Mouse (Mus musculus): ENCODE results near the gene Syngr1. TPM values are rescaled to one million over a fixed set of nuclear protein-coding genes. Genes with fewer than 3 reads are reported as not detected.

The Syngr1 gene
- polyA plus RNA-seq, 1 experiment, result 62.1 TPM

GRCm38 (mm10) chr15:80145397-80145796, 54.3 kb downstream of the Syngr1 start:
- no peak for DNase-seq (ENCODE audit: low spot score)

GRCm38 (mm10) chr15:80146153-80146552, 55.0 kb downstream of the Syngr1 start:
- no peak for DNase-seq (ENCODE audit: low spot score)

- DNase-seq (ENCODE audit: low spot score), result no peak
Measured at GRCm38 (mm10) chr15:80147090-80147489, 56.0 kb downstream of the Syngr1 start.

GRCm38 (mm10) chr15:80147511-80147910, 56.4 kb downstream of the Syngr1 start:
- DNase-seq (ENCODE audit: low spot score), result no peak

GRCm38 (mm10) chr15:80148565-80148964, 57.4 kb downstream of the Syngr1 start:
- no peak for DNase-seq (ENCODE audit: low spot score)

- DNase-seq (ENCODE audit: low spot score), result no peak
Measured at GRCm38 (mm10) chr15:80149517-80149916, 58.4 kb downstream of the Syngr1 start.

GRCm38 (mm10) chr15:80152663-80153062, 61.5 kb downstream of the Syngr1 start:
- no peak for DNase-seq (ENCODE audit: low spot score)

GRCm38 (mm10) chr15:80153757-80154156, 62.6 kb downstream of the Syngr1 start:
- no peak for DNase-seq (ENCODE audit: low spot score)

GRCm38 (mm10) chr15:80155707-80156106, 64.6 kb downstream of the Syngr1 start:
- no peak for DNase-seq (ENCODE audit: low spot score)

- DNase-seq (ENCODE audit: low spot score), result no peak
Measured at GRCm38 (mm10) chr15:80157197-80157943, 66.2 kb downstream of the Syngr1 start.

- no peak for DNase-seq (ENCODE audit: low spot score)
Measured at GRCm38 (mm10) chr15:80158001-80158706, 67.0 kb downstream of the Syngr1 start.

GRCm38 (mm10) chr15:80158707-80159090, 67.6 kb downstream of the Syngr1 start:
- DNase-seq (ENCODE audit: low spot score), result no peak

GRCm38 (mm10) chr15:80159286-80159901, 68.3 kb downstream of the Syngr1 start:
- DNase-seq (ENCODE audit: low spot score), result no peak

GRCm38 (mm10) chr15:80160223-80160622, 69.1 kb downstream of the Syngr1 start:
- DNase-seq (ENCODE audit: low spot score), result no peak

GRCm38 (mm10) chr15:80160726-80161125, 69.6 kb downstream of the Syngr1 start:
- DNase-seq (ENCODE audit: low spot score), result no peak

- no peak for DNase-seq (ENCODE audit: low spot score)
Measured at GRCm38 (mm10) chr15:80161199-80161598, 70.1 kb downstream of the Syngr1 start.

- DNase-seq (ENCODE audit: low spot score), result no peak
Measured at GRCm38 (mm10) chr15:80162401-80162964, 71.3 kb downstream of the Syngr1 start.

- no peak for DNase-seq (ENCODE audit: low spot score)
Measured at GRCm38 (mm10) chr15:80163274-80163673, 72.1 kb downstream of the Syngr1 start.

GRCm38 (mm10) chr15:80163716-80164115, 72.6 kb downstream of the Syngr1 start:
- DNase-seq (ENCODE audit: low spot score), result no peak

GRCm38 (mm10) chr15:80165396-80165795, 74.3 kb downstream of the Syngr1 start:
- DNase-seq (ENCODE audit: low spot score), result no peak
